Mouse (Mus musculus) erythroblast, adult 5-6 weeks (primary cell): ENCODE measurements around the gene Rsl24d1. TPM values are rescaled to one million over a fixed set of nuclear protein-coding genes. Genes with fewer than 3 reads are reported as not detected.
"Not testable (repeated sequence)": the region's sequence is repeated elsewhere in the genome, so short reads cannot be mapped to it uniquely, and the experiment has no call there.

ENCODE experiments used
- ATAC-seq: replicated peaks from 2 replicates; pipeline ENCODE4 v1.8.0; 2016; ENCODE audit warnings: moderate number of reproducible peaks, mild to moderate bottlenecking, moderate TSS enrichment, inconsistent platforms; ENCODE audit not compliant: poor library complexity, low FRiP score, severe bottlenecking
- total RNA-seq, 2 experiments: library from RNA; stranded (forward) in 1 of 2; stranded (reverse) in 1 of 2; fragments of 150-400 nt in 1 of 2; fragments of 200-764, 138-1000 nt in 1 of 2; gene quantifications; 2 replicates each; pipeline versions ENCODE4 v1.2.3 to v1.2.4; 2015 to 2017; ENCODE audit warnings: low replicate concordance in 2 of 2

Rsl24d1 gene
- total RNA-seq (2015; ENCODE audit: low replicate concordance) (18.3 and 26.1 TPM in 2 replicates), total RNA-seq (2017; ENCODE audit: low replicate concordance) (13.4 and 34.7 TPM in 2 replicates)

DNA sequence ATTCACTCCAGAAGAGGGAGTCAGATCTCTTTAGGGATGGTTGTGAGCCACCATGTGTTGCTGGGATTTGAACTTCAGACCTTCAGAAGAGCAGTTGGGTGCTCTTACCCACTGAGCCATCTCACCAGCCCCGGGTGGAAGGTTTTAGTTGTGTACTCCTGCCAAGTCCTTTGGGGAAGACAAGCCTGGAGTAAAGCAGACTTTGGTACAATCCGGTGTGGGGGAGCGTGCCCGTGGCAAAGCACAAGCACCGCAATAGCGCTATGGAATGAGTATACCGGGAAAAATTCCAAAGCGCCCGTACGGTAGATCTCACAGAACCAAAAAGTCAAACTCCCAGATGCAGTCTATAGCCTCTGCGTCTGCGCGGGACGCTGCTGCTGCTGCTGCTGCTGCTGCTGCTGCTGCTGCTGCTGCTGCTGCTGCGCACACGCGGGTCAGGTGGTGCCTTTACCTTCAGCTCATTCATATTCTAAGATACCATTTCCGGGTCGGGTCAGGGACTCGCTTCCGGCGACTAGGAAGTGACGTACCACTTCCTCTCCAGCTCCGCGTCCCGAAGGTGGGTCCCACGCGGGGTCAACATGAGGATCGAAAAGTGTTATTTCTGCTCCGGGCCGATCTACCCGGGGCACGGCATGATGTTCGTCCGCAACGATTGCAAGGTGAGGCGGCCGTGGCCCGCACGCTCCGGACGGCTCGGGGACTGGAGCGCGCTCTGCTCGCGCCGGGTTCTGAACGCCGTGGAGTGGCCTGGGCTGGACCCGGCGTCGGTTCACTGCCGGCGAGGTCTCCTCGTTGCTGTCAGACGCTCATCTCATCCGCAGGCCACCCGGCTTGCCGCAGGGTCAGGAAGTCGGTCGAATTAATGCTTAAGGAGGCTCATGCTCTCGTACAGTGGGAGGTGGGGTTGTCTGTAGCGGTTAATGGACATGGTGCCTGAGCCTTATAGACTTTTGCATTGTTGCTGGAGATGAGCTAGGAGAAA is at the start of gene Rsl24d1:
Gene Rsl24d1, plus strand, starts transcription at position 508 of the 988 bp plus-strand sequence.
- ATAC-seq = peak; percentile 94

DNA sequence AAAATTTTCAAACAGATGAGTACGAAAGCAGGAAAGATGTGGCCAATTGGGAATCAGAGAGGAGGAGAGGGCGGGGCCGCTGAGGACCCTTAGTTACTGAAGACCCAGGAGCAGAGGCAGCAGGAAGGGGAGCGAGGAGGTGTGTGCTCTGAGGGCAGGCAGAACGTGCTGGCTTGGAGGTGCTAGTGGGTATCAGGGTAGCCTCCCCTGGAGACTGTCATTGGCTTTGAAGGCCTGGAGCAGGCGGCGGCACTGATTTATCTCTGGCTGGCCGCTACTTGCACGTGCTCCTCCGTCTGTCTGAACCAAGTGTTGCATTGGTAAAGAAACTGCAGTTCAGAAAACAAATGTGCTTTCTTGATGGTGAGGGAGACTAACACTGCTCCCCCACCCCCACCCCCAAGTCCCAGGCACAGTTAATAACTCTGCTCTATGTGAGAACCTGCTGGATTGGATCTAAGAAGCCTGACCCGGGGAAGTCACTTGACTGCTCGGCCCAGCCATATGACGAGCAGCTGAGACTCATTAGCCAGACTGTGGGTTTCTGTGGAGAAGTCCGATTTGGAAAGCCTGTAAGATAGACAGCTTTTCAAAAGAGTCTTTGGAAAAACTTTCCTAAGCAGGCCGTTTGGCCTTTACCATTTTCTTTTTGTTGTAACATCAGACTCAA is 49.5 kb upstream of the Rsl24d1 start:
- no peak for ATAC-seq

DNA sequence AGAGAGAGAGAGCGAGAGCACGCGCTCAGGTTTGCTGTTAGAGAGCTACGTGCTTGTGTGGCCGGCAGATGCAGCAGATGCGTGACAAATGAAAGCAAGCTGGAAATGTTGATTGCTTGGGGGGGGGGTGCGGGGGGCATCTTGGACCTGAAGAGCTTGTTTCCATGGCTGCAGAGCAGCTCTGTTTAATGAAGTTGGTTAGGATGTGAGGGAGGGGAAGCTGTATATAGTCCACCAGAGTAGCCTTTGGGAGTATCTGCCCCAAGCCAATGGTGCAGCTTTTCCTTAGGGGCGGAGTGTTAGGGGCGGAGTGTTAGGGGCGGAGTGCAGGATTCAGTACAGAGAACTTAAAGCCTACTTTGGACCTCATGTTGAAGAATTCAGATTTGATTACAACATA is 46.1 kb upstream of the Rsl24d1 start:
- no peak for ATAC-seq

DNA sequence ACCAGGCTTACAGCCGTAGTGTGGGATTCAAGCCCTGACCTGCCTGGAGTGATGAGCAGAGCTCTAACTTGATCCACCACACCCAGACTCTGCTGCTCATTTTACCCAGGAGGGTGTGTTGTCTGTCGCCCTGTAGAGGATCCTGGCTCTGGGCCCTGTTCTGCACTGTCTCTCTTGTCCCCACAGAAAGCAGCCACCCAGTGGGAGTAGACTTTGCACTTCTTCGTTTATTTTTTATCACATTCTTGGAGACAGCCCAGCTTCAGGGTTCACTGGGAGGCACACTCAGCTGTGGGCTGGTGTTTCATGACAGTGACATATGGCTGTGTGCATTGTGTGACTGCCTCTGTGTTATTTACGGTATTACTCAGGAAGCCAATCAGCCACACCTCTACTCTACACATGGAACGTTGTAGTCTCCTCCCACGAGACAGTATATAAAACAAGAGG is 45.0 kb upstream of the Rsl24d1 start:
- no peak for ATAC-seq

DNA sequence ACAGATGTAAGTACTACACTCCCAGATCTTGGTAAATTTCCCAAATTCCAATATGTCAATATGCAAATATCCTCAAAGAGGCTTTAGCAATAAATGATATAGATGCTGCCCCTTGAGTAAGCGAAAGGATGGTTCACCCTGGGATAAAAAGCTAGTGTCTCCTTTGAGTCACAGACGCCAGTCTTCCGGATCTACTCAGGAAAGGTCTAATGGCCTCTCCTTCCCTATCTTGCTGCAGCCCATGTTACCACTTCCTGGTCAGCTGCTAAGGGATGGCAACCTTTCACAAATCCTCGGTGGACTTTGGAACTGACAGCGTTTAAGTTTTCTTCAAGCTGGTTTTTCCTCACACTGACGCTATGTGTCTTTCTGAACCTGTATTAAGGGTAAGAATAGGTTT is 44.5 kb upstream of the Rsl24d1 start:
- no peak for ATAC-seq

DNA sequence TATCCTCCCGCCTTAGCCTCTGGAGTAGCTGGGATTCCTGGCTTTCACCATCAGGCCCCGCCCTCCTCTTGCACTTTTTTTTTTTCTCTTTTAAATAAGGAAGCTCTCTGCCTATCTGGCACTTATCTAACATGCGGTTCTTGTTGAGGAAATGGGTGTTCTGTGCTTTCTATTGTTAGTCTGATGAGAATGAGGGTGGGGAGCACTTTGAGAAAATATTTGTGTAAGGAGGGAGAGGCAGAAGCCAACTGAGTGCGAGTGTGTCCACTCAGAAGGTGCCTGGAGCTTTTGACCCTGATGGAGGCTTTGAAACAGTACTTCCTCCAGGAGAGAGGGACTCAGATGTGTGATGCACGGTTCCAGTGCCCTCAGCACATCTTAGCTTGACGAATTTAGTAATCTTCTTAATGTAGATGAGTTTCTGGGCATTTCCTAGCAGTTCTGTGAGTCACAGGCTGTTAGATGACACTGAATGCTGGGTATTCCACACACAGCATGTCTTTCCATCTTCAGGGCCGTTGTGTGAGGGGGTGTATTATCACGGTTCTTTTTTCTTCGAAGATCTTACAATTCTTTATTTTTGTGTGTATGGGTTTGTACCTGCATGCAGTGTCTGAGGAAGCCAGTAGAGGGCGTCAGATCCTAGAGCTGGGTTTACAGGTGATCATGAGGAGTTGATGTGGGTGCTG is 42.1 kb upstream of the Rsl24d1 start:
- no peak for ATAC-seq

DNA sequence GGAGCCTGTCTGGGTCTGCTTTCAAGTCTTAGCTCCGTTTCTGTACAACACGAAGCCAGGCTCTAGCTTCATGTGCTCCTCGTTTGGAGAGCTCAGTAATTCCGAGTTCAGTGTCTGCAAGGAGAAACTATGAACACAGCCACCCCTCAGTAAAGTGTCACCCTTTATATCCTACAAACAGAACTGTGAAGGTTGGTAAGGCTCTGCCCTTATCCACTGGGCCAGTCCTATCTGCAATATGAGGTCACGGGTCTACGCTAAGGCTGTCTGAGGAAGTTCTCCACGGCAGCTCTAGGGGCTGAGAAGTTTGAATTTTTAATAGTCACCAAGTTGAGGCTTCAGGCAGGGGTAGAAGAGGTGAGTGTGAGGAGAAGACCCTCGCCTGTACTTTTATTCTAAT is 40.8 kb upstream of the Rsl24d1 start:
- ATAC-seq = no peak

DNA sequence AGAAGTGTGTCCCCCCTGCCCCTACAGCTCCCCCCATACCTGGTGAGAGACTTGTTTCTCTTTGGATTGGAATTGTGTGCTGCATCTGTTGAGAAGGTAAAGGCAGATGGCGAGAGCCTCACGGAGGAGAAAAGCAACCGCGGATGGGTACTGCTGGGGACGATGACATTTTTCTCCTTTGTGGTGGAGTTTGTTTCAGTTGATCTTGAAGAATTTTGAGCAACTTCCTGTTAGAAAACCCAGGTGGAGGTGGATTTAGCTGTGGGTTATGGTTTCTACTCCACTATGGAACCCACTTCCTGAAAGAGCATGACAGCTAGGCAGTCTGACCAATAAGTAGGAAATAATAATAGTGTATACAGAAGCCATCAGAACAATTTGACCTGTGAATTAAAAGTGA is 40.1 kb upstream of the Rsl24d1 start:
- no peak for ATAC-seq

DNA sequence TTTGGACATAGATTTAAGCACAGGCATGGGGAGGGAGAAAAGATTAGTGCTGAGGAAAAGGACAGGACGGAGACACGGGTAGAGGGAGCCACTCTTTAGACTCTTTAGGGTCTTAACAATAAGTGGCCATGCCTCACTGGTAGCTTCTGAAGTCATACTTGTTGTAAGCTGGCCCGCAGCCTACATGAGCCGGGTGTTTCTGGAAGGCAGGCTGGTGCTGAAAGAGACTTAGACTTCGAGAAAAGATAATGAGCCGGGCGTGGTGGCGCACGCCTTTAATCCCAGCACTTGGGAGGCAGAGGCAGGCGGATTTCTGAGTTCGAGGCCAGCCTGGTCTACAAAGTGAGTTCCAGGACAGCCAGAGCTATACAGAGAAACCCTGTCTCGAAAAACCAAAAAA is 33.9 kb upstream of the Rsl24d1 start:
- not testable (repeated sequence) for ATAC-seq

DNA sequence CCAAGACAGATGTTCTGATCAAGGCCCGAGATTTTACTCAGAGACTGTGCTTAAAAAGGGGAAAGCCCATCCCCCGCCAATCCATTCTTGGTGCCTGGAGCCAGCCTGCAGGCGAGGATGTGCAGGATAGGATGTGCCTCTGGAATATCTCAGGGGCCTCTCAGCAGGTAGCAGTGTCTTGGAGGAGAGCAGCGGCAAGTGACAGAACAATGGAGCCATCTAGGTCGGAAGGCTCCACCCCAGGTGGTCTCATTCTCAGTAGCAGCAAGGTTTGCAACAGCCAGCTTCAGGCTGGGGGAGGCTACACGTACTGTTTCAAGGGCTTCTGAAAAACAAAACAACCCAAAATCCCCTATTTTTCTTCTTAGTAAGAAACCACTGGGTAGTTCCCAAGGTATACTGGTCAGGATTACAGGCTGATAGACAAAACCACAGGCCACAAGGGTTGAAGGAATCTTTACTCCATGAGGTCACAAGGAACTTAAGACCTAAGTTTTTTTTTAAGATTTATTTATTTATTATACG is 33.4 kb upstream of the Rsl24d1 start:
- ATAC-seq = no peak

DNA sequence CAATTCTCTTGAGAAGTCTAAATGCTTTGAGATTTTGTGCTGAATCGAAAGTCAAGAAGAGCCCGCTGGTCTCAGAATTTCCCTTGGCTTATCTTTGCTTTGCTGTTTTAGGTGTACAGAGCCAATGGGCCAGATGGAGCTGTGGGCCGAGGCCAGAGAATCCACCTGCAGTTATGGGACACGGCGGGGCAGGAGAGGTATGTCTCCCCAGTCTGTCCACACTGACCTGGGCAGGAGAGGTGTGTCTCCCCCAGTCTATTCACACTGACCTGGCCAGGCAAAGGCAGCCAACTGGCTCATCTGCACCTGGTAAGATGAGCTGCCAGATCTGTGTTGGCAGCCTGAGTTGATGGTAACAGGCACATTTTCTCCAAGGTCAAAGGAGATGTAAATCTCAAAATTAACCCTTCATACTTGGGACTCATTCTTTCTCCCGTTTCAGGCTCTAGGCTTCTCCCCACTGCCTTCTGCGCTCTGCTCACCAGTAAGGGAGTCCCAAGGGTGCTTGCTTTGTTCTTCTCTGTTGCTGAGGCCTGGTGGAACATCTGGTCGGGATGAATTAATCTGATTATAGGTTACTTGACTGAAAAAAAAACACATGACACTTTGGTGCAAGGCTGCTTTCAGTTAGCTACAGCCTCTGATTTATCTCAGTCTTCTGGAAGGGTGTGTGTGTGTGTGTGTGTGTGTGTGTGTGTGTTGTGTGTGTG is 30.8 kb upstream of the Rsl24d1 start:
- ATAC-seq = no peak

DNA sequence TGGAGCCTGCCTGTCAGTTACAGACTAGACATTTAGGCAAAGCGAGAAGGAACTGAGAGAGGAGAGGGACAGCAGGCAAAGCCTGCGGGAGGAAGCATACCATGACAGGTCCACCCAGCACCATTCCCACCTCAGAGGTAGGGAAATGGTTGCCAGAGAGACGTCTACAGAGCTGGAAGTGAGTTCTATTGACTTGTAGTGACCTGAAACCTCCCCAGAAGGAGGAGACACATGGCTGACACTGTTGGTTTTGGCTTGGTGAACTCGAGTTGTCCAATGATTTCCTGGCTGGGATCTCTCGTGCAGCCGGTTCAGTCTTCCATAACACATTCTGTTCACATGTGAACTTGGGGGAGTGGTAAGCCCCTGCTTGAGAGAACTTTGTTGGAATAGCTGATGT is 29.3 kb upstream of the Rsl24d1 start:
- ATAC-seq = no peak

DNA sequence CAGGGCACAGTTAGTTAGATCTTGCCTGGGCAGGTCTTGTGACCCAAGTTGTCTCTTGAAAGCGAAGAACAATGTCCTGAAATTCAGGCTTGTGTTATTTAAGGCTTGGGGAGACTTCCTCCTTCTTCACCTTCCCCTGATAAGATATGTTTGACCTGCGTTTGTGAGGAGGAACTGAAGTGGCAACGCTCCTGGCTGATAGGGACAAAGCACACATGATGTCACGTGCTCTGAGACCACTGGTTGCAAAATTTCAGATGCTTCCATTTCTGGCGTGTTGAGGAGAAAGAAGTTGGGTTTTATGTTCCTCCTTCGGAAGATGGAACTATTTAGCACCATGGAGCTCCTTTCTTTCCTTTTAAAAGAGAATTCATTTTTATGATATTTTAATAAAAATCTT is 27.4 kb upstream of the Rsl24d1 start:
- ATAC-seq = no peak

DNA sequence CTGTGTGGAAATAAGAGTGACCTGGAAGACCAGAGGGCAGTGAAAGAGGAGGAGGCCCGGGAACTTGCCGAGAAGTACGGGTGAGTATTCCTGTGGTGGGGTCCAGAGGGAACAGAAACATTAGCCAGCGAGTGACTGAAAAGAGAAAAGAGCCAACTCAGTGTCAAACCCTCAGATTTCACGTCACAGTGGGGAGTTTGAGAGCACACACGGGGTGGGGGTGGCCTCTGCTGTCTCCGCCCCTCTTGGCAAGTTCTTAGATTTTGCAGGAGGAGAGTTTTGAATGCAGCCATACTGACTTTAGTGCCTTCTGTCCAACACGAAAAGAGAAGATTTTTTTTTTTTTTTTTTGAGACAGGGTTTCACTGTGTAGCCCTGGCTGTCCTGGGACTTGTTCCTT is 26.1 kb upstream of the Rsl24d1 start:
- ATAC-seq = no peak

DNA sequence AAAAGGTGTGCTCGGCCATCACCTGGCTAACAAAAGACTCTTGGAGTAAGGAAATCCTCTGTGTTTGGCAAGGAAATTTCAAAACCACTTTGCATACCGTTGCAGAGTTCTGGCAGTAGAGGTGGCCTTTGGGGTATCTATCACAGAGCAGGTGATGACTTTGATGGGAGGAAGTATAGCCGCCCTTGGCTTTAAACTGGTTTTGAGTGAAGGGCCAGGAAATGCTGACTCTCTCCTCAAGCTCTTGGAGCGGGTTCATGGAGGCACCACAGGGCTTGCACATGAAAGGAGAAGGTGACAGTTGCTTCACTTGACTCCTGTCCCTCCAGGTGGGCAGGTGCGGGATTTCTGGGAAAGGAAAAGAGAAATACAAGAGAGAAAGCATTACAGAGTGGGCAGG is 25.6 kb upstream of the Rsl24d1 start:
- ATAC-seq = no peak

DNA sequence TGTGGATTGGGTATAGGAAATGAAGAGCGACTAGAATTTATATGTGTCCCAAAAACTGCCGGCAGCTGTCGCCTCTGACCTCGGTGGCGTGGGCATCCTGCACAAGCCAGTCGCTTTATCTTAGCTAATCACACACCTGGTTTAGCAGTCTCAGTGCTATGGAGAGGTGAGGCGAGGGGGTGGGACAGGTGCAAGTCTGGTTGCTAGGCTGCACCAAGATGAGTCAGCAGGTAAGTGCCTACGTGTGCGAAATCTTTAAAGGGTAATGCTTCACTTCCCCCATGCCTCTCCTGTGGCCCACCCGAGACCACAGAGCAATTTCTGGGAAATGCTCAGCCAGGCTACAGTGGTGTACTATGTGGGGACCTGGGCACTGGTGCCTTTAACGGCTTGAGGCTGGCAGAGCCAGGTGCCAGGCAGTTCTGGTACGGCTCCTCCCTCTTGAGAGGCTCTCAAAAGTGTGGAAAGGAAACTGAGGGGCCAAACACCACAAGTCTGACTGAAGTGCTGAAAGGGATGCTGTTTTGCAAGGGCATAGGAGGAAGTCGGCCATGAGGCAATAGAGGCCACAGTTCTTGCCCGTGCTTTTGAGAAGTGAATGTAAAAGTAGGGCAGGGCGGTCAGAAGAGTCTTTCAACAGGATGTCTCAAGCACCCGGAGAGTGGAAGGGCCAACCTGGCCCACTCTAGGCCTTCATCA is 23.9 kb upstream of the Rsl24d1 start:
- ATAC-seq = no peak

DNA sequence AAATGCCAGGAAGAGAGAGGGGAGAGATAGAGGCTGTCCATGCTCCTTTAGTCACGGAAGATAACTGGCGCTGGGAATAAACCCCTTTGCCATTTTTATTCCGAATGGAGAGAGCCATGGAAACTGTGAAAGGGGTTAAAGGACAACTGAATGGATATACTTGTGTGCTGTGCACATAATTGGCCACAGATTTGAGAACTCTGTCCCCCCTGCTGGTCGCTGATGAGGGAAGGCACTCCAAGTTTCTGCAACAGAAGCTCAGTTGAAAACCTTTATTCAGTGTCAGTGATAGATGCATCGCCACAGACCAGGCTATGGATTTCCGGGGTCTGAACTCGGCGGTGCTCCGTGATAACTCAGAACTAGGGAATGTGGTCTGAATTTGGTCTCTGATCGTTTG is 23.1 kb upstream of the Rsl24d1 start:
- no peak for ATAC-seq

DNA sequence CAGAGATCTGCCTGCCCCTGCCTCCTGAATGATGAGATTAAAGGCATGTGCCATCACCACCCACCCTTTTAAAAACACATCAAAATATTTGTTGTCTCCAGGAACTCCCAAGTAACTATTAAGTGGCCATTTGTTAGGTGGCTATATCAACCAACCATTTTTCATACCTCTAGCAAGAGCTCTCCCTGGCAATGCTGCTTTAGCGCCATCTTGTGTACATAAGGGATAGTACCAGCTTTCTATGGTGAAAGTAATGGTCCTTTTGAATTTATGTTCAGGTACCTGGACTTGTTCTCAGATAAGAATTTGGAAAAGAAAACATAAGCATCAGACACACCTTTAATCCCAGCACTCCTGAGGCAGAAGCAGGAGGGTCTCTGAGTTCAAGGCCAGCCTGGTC is 21.5 kb upstream of the Rsl24d1 start:
- no peak for ATAC-seq

DNA sequence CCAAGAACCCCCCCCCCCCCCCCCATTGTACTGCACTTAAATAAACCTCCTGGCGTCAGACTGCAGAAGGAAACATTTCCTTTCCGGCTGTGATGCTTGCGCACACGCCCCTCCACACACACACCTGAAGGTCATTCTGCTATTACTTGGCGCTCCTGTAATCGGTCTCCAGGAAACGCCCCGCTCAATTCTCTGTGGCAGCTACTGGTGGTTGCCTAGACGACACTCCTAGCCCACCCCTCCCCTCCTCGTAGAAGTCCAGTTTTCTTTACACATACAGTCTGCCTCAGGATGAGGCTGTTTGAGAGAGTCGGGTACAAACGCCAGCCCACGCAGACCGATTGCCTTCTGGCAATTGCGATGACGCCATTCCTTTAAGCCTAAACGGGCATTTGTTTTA is 18.6 kb upstream of the Rsl24d1 start:
- ATAC-seq = no peak
